Mouse (Mus musculus): ENCODE data around the gene Elovl6.

- TF ChIP-seq CTCF (IDR thresholded peaks at IDR 0.05) (no peak), EP300 (IDR thresholded peaks at IDR 0.05) (no peak)
Measured at GRCm38 (mm10) chr3:129650931-129651330, 118.8 kb downstream of the Elovl6 start.
